Mouse (Mus musculus) heart, embryonic 13.5 days (tissue): ENCODE measurements around the gene Cldn5. TPM values are rescaled to one million over a fixed set of nuclear protein-coding genes. Genes with fewer than 3 reads are reported as not detected.

Experiments used
- ATAC-seq: fragments of 200-750 bp; cut with Nextera tagmentation; 2 replicates; pipeline ENCODE4 v1.8.0; 2017; ENCODE audit warnings: moderate TSS enrichment; ENCODE audit not compliant: insufficient number of reproducible peaks, low FRiP score, low TSS enrichment; ENCODE audit errors: extremely low read depth
- H3K27ac ChIP-seq: fragments of 300-500 bp; sonication (generic); replicated peaks from 2 replicates; pipeline ENCODE4 v1.5.1; 2015; ENCODE audit warnings: moderate library complexity, mild to moderate bottlenecking, inconsistent platforms
- H3K27me3 ChIP-seq: fragments of 300-500 bp; sonication (generic); replicated peaks from 2 replicates; pipeline ENCODE4 v1.6.1; 2015; ENCODE audit warnings: mild to moderate bottlenecking, inconsistent platforms
- H3K36me3 ChIP-seq: fragments of 300-500 bp; sonication (generic); 2 replicates; pipeline ENCODE4 v1.6.1; 2015; ENCODE audit warnings: mild to moderate bottlenecking, inconsistent platforms
- H3K4me1 ChIP-seq: fragments of 300-500 bp; sonication (generic); 2 replicates; pipeline ENCODE4 v1.6.1; 2015; ENCODE audit warnings: inconsistent platforms
- H3K4me2 ChIP-seq: fragments of 300-500 bp; sonication (generic); 2 replicates; pipeline ENCODE4 v1.6.1; 2015; ENCODE audit warnings: inconsistent platforms, mild to moderate bottlenecking, moderate library complexity
- H3K4me3 ChIP-seq: fragments of 300-500 bp; sonication (generic); 2 replicates; pipeline ENCODE4 v1.5.1; 2015; ENCODE audit warnings: moderate library complexity, mild to moderate bottlenecking, inconsistent platforms
- H3K9ac ChIP-seq: fragments of 300-500 bp; sonication (generic); 2 replicates; pipeline ENCODE4 v1.6.1; 2015; ENCODE audit warnings: inconsistent platforms, mild to moderate bottlenecking, moderate library complexity
- H3K9me3 ChIP-seq: fragments of 300-500 bp; sonication (generic); 2 replicates; pipeline ENCODE4 v1.6.1; 2016; ENCODE audit warnings: inconsistent platforms
- WGBS: fragments of 180-500 bp; shearing (Covaris S2); methylation state at CpG from one replicate; pipeline ENCODE4 v1.1.7; 2015; ENCODE audit warnings: mixed read lengths; 5-methylcytosine and 5-hydroxymethylcytosine counted together
- polyA plus RNA-seq: library from polyadenylated mRNA; unstranded; fragments of >200 nt; fragmentation: Nextera tagmentation; extraction: Ambion mirVana; gene quantifications from 2 replicates; pipeline ENCODE4 v1.2.1, GENCODE M21; 2015

The Cldn5 gene
- 17.2 and 18.0 TPM in 2 replicates for polyA plus RNA-seq

DNA sequence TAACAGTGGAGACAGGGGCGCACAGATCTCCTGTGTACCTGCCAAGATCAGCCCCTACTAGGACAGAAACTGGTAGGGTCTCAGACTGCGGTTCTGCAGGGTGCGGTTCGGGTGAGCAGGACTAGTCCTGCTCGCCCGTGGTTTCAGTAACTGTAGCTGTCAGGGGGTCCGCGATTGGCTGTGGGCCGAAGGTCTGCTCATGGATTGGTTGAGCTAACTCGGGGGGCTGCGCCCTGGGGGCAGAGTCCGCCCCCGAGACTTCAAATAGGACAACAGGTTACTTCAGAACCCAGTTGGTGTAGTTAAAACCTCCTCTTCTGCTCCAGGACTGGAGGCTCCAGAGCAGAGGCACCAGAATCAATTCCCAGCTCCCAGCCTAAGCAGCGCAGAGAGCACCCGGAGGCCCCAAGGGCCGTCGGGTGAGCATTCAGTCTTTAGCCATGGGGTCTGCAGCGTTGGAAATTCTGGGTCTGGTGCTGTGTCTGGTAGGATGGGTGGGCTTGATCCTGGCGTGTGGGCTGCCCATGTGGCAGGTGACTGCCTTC, at the start of gene Cldn5:
Cldn5 (plus strand) TSS at position 292 of the 545 bp plus-strand sequence.
- Histone ChIP-seq H3K27ac (0 out of 2 replicates have a peak within 1 kb of the TSS, but pooled peaks have one; percentile 28), H3K9me3 (0 out of 2 replicates have a peak, but pooled peaks cover under 1% of the 10 kb centered on the region), H3K4me2 (peak within 1 kb of the TSS; percentile 73), H3K9ac (peak within 1 kb of the TSS; percentile 76), H3K4me3 (peak within 1 kb of the TSS; percentile 54), H3K36me3 (peaks cover 16% of the 10 kb centered on the region), H3K27me3 (peaks cover 57% of the 10 kb centered on the region), H3K4me1 (peaks cover 28% of the 10 kb centered on the region)
- no peak for ATAC-seq
- 11% methylated on average over 19 of the region's 19 CpGs for WGBS

DNA sequence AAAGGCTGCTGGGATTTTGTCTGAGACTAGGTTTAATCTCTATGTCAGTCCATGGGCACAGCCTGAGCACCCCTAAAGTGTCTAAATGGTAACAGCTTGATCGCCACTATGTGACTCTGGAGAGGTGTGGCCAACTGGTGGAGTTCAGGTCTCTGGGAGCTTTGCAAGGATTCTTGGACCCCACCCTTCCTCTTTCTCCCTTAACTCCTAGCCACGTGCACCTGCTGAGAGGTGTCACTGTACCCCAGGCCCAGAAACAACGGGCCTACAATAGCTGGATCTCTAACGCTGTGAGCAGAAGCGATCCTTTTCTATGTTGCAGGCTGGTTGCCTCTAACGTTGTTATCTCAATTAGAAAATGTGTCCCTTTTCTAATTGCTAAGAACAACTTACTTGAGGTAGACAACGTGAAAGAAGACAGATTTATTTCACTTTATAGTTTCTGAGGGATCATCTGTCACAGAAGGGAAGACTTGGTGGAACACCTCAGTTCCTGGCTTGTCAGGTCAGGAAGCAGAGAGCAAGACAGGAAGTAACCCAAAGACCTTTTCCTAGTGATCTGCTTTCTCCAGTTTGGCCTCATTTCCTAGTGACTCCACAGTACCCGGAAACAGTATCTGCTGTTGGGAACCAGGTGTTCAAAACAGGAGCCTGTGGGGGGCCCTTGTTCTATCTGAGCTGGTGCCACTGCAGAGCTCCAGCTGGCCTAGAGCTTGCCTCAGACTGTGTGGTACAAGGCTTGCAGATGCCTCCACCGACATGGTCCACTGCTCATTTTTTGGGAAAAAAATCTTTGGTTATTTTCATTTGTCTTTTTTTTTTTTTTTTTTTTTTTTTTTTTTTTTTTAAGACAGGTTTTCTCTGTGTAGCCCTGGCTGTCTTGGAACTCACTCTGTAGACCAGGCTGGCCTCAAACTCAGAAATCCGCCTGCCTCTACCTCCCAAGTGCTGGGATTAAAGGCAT, 48.8 kb upstream of the Cldn5 start:
- 66% methylated on average over 10 of the region's 10 CpGs for WGBS

DNA sequence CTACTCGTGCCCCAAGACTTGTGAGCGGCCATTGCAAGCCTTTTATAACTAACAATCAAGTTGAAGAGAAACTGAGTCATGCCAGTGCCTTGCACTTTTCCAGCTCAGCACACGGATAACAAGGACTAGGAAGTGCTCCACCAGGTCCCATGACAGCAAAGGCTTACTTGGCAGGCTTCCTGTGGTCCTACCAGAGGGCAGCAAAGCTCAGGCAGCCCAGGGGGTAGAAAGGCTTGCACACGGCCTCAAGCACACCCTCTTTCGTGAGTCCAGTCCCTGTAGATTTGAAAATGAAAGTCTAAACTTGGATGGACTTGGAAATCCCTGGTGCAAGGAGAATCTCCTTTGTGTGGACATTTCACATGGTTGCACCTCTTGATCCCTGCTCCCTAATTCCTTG, 47.5 kb upstream of the Cldn5 start:
- no peak for ATAC-seq
- WGBS = 63% methylated on average over 5 of the region's 5 CpGs
- H3K27ac ChIP-seq = no peak overlapping the region

More for the DNA sequence above, 48.8 kb upstream of the Cldn5 start:
- Histone ChIP-seq H3K4me3 (no peak overlapping the region), H3K4me2 (no peak overlapping the region), H3K27me3 (peaks cover 10% of the 10 kb centered on the region), H3K36me3 (no peaks in the 10 kb centered on the region), H3K27ac (no peak overlapping the region), H3K9me3 (no peaks in the 10 kb centered on the region), H3K9ac (no peak overlapping the region), H3K4me1 (no peaks in the 10 kb centered on the region)
- ATAC-seq = no peak

DNA sequence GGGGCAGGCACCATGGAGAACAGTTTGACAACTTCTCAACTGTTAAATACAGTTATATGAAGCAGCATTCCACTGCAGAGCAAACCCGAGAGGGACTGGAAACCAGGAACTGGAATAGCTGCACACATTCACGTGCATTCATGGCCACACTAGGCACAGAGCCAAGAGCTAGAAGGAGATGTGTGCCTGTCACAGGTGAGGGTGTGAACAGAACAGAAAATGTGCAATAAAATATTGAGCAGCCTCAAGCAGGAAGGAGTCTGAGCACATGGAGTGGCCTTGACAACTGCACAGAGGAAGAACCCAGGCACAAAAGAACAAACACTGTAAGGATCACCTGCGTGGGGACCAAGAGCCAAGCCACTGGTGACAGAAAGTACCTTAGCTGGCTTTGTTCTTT, 46.0 kb upstream of the Cldn5 start:
- Histone ChIP-seq H3K4me2 (no peak overlapping the region), H3K4me1 (no peaks in the 10 kb centered on the region; the same call in 1 of the 2 replicates), H3K27ac (no peak overlapping the region), H3K4me3 (no peak overlapping the region), H3K9ac (no peak overlapping the region), H3K9me3 (no peaks in the 10 kb centered on the region), H3K27me3 (no peaks in the 10 kb centered on the region; the same call in 1 of the 2 replicates), H3K36me3 (no peaks in the 10 kb centered on the region)
- no peak for ATAC-seq
- 36% methylated on average over 3 of the region's 3 CpGs for WGBS

More for the DNA sequence above, 47.5 kb upstream of the Cldn5 start:
- no peak overlapping the region for H3K4me3 ChIP-seq
- no peak overlapping the region for H3K9ac ChIP-seq
- no peaks in the 10 kb centered on the region; the same call in 1 of the 2 replicates for H3K4me1 ChIP-seq
- H3K4me2 ChIP-seq = no peak overlapping the region
- H3K27me3 ChIP-seq = peaks cover 4% of the 10 kb centered on the region
- H3K9me3 ChIP-seq = no peaks in the 10 kb centered on the region
- no peaks in the 10 kb centered on the region for H3K36me3 ChIP-seq

DNA sequence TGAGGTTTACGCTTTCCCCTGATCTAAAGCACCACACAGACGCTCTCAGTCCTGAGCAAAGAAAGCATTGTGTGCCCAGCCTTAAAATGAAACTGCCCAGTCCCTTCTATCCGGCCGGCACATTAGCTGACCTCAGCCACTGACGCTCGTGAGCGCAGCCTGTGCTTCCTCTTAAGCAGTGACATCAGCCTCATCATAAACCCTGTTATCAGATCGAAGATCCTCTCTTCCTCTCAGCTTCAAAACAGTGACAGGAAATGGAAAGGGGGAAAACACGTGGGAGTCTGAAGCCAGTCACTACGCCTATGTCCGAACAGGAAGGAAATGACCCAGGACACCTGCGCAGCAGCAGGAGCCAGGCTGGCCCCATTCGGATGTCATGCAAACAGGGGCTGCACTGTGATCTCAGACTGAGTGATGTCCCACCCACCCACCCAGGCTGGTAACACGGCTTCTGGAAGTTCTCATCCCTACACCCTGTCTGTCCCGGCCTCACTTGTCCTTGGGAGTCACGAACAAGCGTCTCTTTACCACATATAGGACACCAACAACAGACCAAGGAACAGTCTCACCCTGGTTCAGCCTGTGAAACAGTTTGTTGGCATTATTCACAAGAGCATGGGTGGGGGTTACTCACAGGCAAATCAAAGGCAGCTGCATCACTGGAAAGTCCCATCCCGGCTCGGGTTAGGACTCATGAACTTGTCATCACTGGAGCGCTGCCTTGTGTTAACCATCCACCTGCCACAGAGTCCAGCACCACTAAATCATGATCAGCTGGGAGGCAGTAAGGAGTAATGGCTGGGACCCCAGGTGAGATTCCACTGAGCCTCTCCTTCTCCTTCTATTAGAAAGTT, 43.3 kb upstream of the Cldn5 start:
- H3K27me3 ChIP-seq = peaks cover 3% of the 10 kb centered on the region; the same call in 1 of the 2 replicates
- no peaks in the 10 kb centered on the region for H3K9me3 ChIP-seq
- H3K4me3 ChIP-seq = peak overlapping the region; percentile 21
- no peaks in the 10 kb centered on the region for H3K36me3 ChIP-seq
- no peak for ATAC-seq
- 39% methylated on average over 20 of the region's 20 CpGs for WGBS
- H3K4me2 ChIP-seq = peak overlapping the region; percentile 55
- no peaks in the 10 kb centered on the region; the same call in 1 of the 2 replicates for H3K4me1 ChIP-seq
- no peak overlapping the region for H3K27ac ChIP-seq
- H3K9ac ChIP-seq = 0 out of 2 replicates have a peak overlapping the region, but pooled peaks have one; percentile 19

DNA sequence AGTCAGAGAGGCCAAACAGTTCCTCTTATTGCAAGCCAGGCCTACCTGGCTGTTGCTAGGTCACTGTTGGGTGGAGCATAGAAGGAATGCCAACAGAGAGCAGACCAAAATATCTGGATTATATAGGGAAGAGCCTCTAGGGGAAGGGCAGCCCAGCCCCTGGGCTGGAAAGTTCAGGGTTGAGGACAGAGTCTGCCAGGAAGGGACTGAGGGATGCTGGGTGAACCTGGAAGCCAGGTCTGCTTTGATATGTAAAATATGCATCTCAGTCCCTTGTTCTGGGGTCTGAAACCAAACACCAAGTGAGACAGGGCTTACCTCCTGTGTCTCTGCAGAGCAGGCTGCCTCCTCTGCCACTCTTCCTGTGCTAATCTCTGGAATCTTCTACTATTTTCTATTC, 38.3 kb upstream of the Cldn5 start:
- no peak overlapping the region for H3K27ac ChIP-seq
- no peak for ATAC-seq
- H3K9ac ChIP-seq = no peak overlapping the region
- H3K36me3 ChIP-seq = no peaks in the 10 kb centered on the region
- no peak overlapping the region for H3K4me3 ChIP-seq
- H3K4me2 ChIP-seq = no peak overlapping the region
- H3K27me3 ChIP-seq = peaks cover 3% of the 10 kb centered on the region; the same call in 1 of the 2 replicates
- H3K9me3 ChIP-seq = no peaks in the 10 kb centered on the region
- no peaks in the 10 kb centered on the region; the same call in 1 of the 2 replicates for H3K4me1 ChIP-seq

DNA sequence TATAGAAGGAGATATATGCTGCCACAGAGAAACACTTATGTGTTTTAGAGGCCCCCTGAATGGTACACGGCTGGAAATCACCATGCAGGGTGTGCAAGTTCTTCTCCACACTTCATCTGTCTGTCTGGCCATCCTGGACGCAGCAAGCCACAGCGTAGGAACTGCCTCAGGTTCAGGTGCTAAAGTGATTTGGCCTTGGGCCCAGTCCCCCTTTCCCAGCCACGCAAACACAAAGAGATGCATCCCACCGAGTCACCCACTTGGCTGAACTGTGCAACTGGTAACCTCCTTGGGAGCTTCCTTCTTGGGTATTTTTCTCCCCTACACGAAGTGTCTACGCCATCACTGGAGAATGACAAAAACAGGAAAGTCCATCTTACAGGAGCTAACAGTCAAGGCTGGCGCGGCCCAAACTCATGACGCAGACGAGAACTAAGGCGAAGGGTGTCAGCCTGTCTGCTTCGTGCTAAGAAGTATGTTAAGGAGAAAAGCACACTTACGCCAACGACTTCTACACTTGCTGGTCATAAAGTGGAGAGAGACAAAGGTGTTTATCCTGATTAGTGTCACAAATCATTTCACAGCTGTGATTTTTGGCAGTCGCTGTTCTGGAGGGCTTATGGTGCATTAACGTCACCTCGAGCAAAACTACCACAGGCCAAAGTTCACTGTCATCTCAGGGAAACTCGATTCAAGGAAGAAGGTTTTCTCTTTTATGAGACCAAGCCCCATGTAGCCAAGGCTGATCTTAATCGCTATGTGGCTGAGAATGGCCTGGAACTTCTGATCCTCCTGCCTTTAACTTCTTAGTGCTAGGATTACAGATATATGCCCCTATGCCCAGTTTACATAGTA, 30.2 kb upstream of the Cldn5 start:
- no peaks in the 10 kb centered on the region for H3K36me3 ChIP-seq
- H3K4me3 ChIP-seq = no peak overlapping the region
- ATAC-seq = no peak
- H3K27me3 ChIP-seq = no peaks in the 10 kb centered on the region; the same call in 1 of the 2 replicates
- 73% methylated on average over 20 of the region's 20 CpGs for WGBS
- no peak overlapping the region for H3K27ac ChIP-seq
- no peak overlapping the region for H3K4me2 ChIP-seq
- H3K9ac ChIP-seq = no peak overlapping the region
- H3K4me1 ChIP-seq = no peaks in the 10 kb centered on the region
- no peaks in the 10 kb centered on the region for H3K9me3 ChIP-seq

DNA sequence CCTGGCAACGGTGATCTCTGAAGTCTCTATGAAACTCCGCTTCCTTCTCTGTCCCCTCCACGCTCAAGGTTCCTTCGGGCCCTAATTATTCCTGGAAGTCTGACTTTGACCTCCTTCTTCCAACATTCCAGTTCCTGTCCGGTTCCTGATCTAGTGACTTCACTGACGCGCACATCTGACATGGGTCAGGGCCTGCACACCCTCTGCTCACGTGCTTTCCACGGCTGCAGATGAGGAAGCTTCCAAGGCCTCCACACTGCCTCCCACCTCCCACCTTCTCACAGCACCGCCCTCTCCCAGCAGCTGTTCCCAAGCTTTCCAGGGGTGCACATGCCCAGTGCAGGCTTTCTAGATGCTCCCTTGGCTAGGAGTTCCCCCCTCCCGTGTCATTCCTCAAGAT, 25.5 kb upstream of the Cldn5 start:
- no peaks in the 10 kb centered on the region for H3K9me3 ChIP-seq
- no peak overlapping the region for H3K27ac ChIP-seq
- H3K9ac ChIP-seq = no peak overlapping the region
- no peak overlapping the region for H3K4me3 ChIP-seq
- H3K27me3 ChIP-seq = 0 out of 2 replicates have a peak, but pooled peaks cover 3% of the 10 kb centered on the region
- no peaks in the 10 kb centered on the region for H3K36me3 ChIP-seq
- 66% methylated on average over 11 of the region's 11 CpGs for WGBS
- no peak overlapping the region for H3K4me2 ChIP-seq
- ATAC-seq = no peak
- no peaks in the 10 kb centered on the region for H3K4me1 ChIP-seq

DNA sequence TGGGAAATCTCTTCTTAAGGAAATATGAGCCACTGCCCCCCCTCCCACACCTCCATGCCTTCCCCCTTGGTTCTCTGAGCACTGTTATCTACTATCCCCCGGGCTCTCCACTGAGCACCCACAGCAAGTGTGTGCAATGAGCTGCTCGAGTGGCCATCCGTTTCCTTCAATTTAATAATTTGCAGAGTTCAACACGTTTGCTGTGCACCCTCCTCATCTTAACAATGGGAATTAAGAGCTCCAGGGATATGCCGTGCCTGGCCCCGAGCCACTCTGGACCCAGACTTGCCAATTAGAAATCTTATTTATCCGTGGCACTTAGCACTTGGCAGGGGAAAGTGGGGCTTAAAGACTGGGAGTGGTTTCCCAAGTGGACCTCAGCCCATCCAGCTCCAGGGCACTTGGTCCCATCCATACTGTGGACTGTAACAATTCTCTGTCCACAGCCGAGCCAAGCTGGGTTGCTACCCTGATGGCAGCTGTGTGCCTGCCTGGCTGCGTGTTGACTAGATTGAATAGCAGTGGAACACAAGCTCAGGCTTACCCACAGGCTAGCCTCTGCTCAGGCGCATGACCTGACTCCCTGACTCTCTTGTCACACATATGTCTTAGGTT, 24.7 kb upstream of the Cldn5 start:
- H3K27me3 ChIP-seq = 0 out of 2 replicates have a peak, but pooled peaks cover 3% of the 10 kb centered on the region
- H3K4me2 ChIP-seq = no peak overlapping the region
- no peak overlapping the region for H3K9ac ChIP-seq
- H3K4me3 ChIP-seq = no peak overlapping the region
- H3K9me3 ChIP-seq = no peaks in the 10 kb centered on the region
- no peaks in the 10 kb centered on the region for H3K36me3 ChIP-seq
- WGBS = 62% methylated on average over 10 of the region's 10 CpGs
- H3K4me1 ChIP-seq = no peaks in the 10 kb centered on the region
- ATAC-seq = no peak
- H3K27ac ChIP-seq = no peak overlapping the region

DNA sequence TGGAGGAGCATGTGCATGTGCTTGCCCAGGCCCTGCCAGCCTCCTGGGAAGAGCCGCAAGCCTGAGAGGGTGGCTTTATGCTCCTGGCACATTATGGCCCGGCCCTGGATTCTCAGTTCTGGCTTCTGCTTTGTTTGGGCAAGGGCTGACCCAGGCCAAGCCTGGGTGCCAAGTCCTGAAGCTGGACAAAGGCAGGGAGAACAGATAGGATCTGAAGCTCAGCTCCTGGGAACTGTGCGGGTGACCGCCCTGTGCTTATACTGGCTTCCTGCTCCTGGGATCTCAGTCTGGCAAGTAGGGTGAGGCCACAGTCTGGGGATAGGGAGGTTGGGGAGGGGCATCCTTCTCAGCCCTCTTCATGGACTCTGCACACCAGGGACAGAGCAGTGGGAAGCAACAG, 14.9 kb upstream of the Cldn5 start:
- no peak for ATAC-seq
- no peak overlapping the region for H3K27ac ChIP-seq
- H3K9ac ChIP-seq = no peak overlapping the region
- H3K4me3 ChIP-seq = no peak overlapping the region
- 81% methylated on average over 4 of the region's 4 CpGs for WGBS
- H3K9me3 ChIP-seq = no peaks in the 10 kb centered on the region
- no peak overlapping the region for H3K4me2 ChIP-seq
- H3K27me3 ChIP-seq = no peaks in the 10 kb centered on the region
- no peaks in the 10 kb centered on the region for H3K4me1 ChIP-seq
- H3K36me3 ChIP-seq = no peaks in the 10 kb centered on the region
